Mouse (Mus musculus) myocyte (in vitro differentiated cells): ENCODE measurements at regions not wholly inside any gene's neighbourhood (a gene's known extent, or its start where the extent isn't known, plus 50 kb on each side); places are given as distances from the start of the nearest gene placed in this dataset.

Experiments used
- H3K27me3 ChIP-seq: one replicate; pipeline ENCODE4 v1.6.1; 2011; ENCODE audit not compliant: control insufficient read depth, insufficient read depth, insufficient read length
- H3K36me3 ChIP-seq: one replicate; pipeline ENCODE4 v1.6.1; 2011; ENCODE audit not compliant: control insufficient read depth, insufficient read depth
- H3K4me2 ChIP-seq: one replicate; pipeline ENCODE4 v1.6.1; 2011; ENCODE audit warnings: low read depth, control low read depth
- H3K4me3 ChIP-seq: one replicate; pipeline ENCODE4 v1.5.1; 2011; ENCODE audit warnings: mild to moderate bottlenecking, control low read depth, moderate library complexity
- H3K79me2 ChIP-seq: one replicate; pipeline ENCODE4 v1.6.1; 2011; ENCODE audit not compliant: control insufficient read depth, insufficient read depth
- H3ac ChIP-seq: one replicate; pipeline ENCODE4 v1.6.1; 2011; ENCODE audit not compliant: control insufficient read depth, insufficient read length
- CEBPB ChIP-seq: IDR thresholded peaks from 2 replicates; pipeline ENCODE4 v1.6.1; 2011; ENCODE audit warnings: mild to moderate bottlenecking, moderate library complexity; ENCODE audit not compliant: poor library complexity, insufficient read depth, severe bottlenecking
- E2F4 ChIP-seq: IDR thresholded peaks from one replicate; pipeline ENCODE4 v1.6.1; 2011; ENCODE audit warnings: mild to moderate bottlenecking, control low read depth, moderate library complexity; ENCODE audit not compliant: insufficient read depth
- MAX ChIP-seq: IDR thresholded peaks from one replicate; pipeline ENCODE4 v1.6.1; 2011; ENCODE audit warnings: low read depth, mild to moderate bottlenecking, control low read depth
- MYOD1 ChIP-seq, 3 experiments: IDR thresholded peaks; one replicate each; pipeline ENCODE4 v1.6.1; 2011; ENCODE audit warnings: control low read depth in 2 of 3, low read depth in 2 of 3, mild to moderate bottlenecking in 2 of 3, moderate library complexity in 1 of 3; ENCODE audit not compliant: insufficient read length in 2 of 3, control insufficient read depth in 1 of 3
- MYOG ChIP-seq, 3 experiments: IDR thresholded peaks; one replicate each; pipeline ENCODE4 v1.6.1; 2011; ENCODE audit warnings: control low read depth in 2 of 3, low read depth in 2 of 3, mild to moderate bottlenecking in 2 of 3; ENCODE audit not compliant: insufficient read length in 2 of 3, control insufficient read depth in 1 of 3, insufficient read depth in 1 of 3
- POLR2A ChIP-seq: IDR thresholded peaks from one replicate; pipeline ENCODE4 v1.6.1; 2011; ENCODE audit warnings: low read depth, mild to moderate bottlenecking, control low read depth, moderate library complexity; ENCODE audit not compliant: insufficient read length
- POLR2AphosphoS2 ChIP-seq: IDR thresholded peaks from one replicate; pipeline ENCODE4 v1.6.1; 2011; ENCODE audit warnings: low read depth, control low read depth; ENCODE audit not compliant: insufficient read length
- REST ChIP-seq: IDR thresholded peaks from one replicate; pipeline ENCODE4 v1.6.1; 2011; ENCODE audit warnings: mild to moderate bottlenecking, control low read depth, moderate library complexity; ENCODE audit not compliant: insufficient read depth, insufficient read length
- SRF ChIP-seq: IDR thresholded peaks from one replicate; pipeline ENCODE4 v1.6.1; 2011; ENCODE audit warnings: low read depth; ENCODE audit not compliant: control insufficient read depth, insufficient read length
- TCF12 ChIP-seq: IDR thresholded peaks from one replicate; pipeline ENCODE4 v1.6.1; 2011; ENCODE audit warnings: mild to moderate bottlenecking, control low read depth; ENCODE audit not compliant: poor library complexity, insufficient read depth, severe bottlenecking
- TCF3 ChIP-seq: IDR thresholded peaks from one replicate; pipeline ENCODE4 v1.6.1; 2011; ENCODE audit warnings: low read depth, control low read depth; ENCODE audit not compliant: insufficient read length
- USF1 ChIP-seq: IDR thresholded peaks from one replicate; pipeline ENCODE4 v1.6.1; 2011; ENCODE audit warnings: low read depth, mild to moderate bottlenecking, control low read depth, moderate library complexity

DNA sequence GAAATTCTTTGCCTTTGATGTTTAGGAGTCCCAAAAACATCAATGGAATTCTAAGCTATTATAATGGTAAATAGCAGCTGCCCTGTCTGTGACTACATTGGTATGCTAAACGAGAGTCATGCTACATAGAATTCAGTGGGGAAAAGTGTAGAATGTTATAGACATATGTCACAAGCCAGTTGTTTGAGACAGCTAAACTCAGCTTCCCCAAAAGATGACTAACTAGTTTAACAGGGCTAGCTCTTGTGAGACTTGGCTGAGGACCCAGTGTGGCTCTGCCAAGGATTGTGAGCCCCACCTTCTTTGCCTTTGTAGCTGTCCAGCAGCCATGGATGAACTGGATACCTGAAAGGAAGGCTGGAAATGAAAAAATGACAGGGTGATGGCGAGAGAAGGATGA lies 122.8 kb upstream of the Peli1 start:
- Histone ChIP-seq H3K27me3 (no peaks in the 10 kb centered on the region), H3ac (no peak overlapping the region), H3K79me2 (no peaks in the 10 kb centered on the region), H3K4me2 (no peak overlapping the region), H3K36me3 (no peaks in the 10 kb centered on the region), H3K4me3 (no peak overlapping the region)
- no peak for TF ChIP-seq TCF12
- no peak for TF ChIP-seq E2F4
- no peak for TF ChIP-seq MYOG (IDR thresholded peaks at IDR 0.05; ENCODE audit: control insufficient read depth in 1 of 3, insufficient read depth in 1 of 3, insufficient read length in 2 of 3, low read depth in 2 of 3)
- TF ChIP-seq MYOD1 (IDR thresholded peaks at IDR 0.05; ENCODE audit: control insufficient read depth in 1 of 3, insufficient read length in 2 of 3, low read depth in 2 of 3), result no peak
- TF ChIP-seq CEBPB, result no peak
- no peak for TF ChIP-seq SRF
- no peak for TF ChIP-seq POLR2AphosphoS2

DNA sequence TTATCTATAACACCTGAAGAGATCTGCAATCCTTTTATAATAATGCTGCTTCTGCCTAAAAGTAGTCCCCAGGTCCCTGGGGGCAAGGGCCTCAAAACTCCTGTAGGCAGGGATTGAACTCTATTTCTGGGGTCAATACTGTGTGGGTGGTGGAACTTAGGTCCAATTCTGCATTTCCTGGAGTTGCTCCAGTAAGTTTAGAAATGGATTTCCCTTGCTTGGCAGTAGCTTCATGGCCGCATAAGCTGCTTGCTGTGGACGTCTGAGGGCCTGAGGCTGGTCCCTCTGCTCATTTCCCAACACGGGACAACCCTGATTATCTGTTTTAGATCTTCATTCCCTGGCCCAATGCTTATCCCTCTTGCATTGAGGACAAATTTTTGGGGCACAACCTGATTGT lies 118.0 kb upstream of the Peli1 start:
- no peaks in the 10 kb centered on the region for H3K36me3 ChIP-seq
- H3K4me3 ChIP-seq, result no peak overlapping the region
- no peak overlapping the region for H3K4me2 ChIP-seq
- H3K79me2 ChIP-seq, result no peaks in the 10 kb centered on the region
- no peaks in the 10 kb centered on the region for H3K27me3 ChIP-seq
- TF ChIP-seq MYOG (IDR thresholded peaks at IDR 0.05; ENCODE audit: control insufficient read depth in 1 of 3, insufficient read depth in 1 of 3, insufficient read length in 2 of 3, low read depth in 2 of 3) (no peak), MAX (no peak), USF1 (no peak), SRF (no peak), POLR2AphosphoS2 (no peak), TCF3 (no peak), E2F4 (no peak), REST (no peak), POLR2A (no peak), MYOD1 (IDR thresholded peaks at IDR 0.05; ENCODE audit: control insufficient read depth in 1 of 3, insufficient read length in 2 of 3, low read depth in 2 of 3) (no peak), CEBPB (no peak), TCF12 (no peak)
- no peak overlapping the region for H3ac ChIP-seq

- TF ChIP-seq E2F4 (no peak), POLR2AphosphoS2 (no peak), POLR2A (no peak), REST (no peak), CEBPB (no peak), USF1 (no peak), TCF12 (no peak), MAX (no peak)
- Histone ChIP-seq H3K27me3 (peaks cover 5% of the 10 kb centered on the region), H3K4me3 (no peak overlapping the region), H3ac (no peak overlapping the region), H3K4me2 (no peak overlapping the region), H3K79me2 (no peaks in the 10 kb centered on the region), H3K36me3 (no peaks in the 10 kb centered on the region)
Measured at GRCm38 (mm10) chr11:20981588-20981987, 109.5 kb upstream of the Peli1 start.

GRCm38 (mm10) chr11:20982010-20982409 lies 109.1 kb upstream of the Peli1 start:
- Histone ChIP-seq H3K27me3 (peaks cover 6% of the 10 kb centered on the region), H3ac (no peak overlapping the region), H3K4me2 (no peak overlapping the region), H3K4me3 (no peak overlapping the region), H3K36me3 (no peaks in the 10 kb centered on the region), H3K79me2 (no peaks in the 10 kb centered on the region)
- no peak for TF ChIP-seq TCF3
- TF ChIP-seq POLR2AphosphoS2, result no peak

- no peak overlapping the region for H3K4me2 ChIP-seq
- H3K79me2 ChIP-seq, result no peaks in the 10 kb centered on the region
Measured at GRCm38 (mm10) chr11:20982500-20982899, 108.6 kb upstream of the Peli1 start.

DNA sequence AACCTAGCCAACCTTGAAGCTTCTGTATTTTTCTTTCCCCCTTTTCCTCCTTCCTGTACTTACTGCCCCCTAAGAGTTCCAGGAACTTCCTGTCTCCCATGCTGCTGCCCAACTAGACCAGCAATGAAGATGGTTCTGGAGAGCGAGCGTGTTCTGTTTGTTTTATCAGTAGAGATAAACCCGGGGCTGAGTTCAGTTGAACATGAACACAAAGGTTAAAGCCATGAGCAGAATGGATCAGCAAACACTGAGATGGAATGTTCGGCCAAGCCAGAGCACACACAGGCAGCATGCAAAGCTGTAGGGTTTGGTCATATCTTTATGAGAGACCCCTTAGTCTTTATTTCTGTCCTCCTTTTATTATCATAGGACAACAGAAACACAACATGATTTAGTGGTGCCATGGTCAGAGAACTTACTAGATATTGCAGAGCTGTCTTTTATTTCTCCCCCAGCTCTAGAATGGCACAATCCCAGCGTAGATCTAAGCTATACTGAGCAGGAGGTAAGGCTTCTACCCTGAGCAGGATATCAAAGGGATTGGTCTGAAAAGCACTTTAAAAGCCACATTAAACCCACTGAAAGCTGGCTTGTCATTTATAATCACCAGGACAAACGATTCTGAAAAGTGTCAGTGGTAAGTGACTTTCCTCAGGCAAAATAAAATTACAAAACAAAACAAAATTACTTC lies 105.9 kb upstream of the Peli1 start:
- Histone ChIP-seq H3K79me2 (no peaks in the 10 kb centered on the region), H3K36me3 (no peaks in the 10 kb centered on the region), H3K27me3 (peaks cover 8% of the 10 kb centered on the region), H3K4me2 (no peak overlapping the region), H3ac (no peak overlapping the region), H3K4me3 (no peak overlapping the region)
- no peak for TF ChIP-seq SRF
- no peak for TF ChIP-seq POLR2A
- no peak for TF ChIP-seq MYOD1 (IDR thresholded peaks at IDR 0.05; ENCODE audit: control insufficient read depth in 1 of 3, insufficient read length in 2 of 3, low read depth in 2 of 3)
- no peak for TF ChIP-seq E2F4
- no peak for TF ChIP-seq MAX
- no peak for TF ChIP-seq POLR2AphosphoS2
- no peak for TF ChIP-seq USF1
- no peak for TF ChIP-seq REST
- no peak for TF ChIP-seq CEBPB
- TF ChIP-seq TCF12, result no peak
- TF ChIP-seq TCF3, result no peak
- TF ChIP-seq MYOG (IDR thresholded peaks at IDR 0.05; ENCODE audit: control insufficient read depth in 1 of 3, insufficient read depth in 1 of 3, insufficient read length in 2 of 3, low read depth in 2 of 3), result no peak

More at GRCm38 (mm10) chr11:20982500-20982899, 108.6 kb upstream of the Peli1 start:
- TF ChIP-seq POLR2A (no peak), E2F4 (no peak), POLR2AphosphoS2 (no peak), TCF3 (no peak)
- no peak overlapping the region for H3ac ChIP-seq
- H3K36me3 ChIP-seq, result no peaks in the 10 kb centered on the region
- H3K4me3 ChIP-seq, result no peak overlapping the region
- H3K27me3 ChIP-seq, result peaks cover 8% of the 10 kb centered on the region
